Mouse (Mus musculus) brain, embryonic 14.5 days (tissue): Measurements from ENCODE around the gene Itga3.

Source experiments
- CTCF ChIP-seq: fragments of 200-500 bp; IDR thresholded peaks from 2 replicates; pipeline ENCODE4 v1.5.1; 2012; ENCODE audit warnings: inconsistent platforms, mild to moderate bottlenecking, moderate library complexity, borderline replicate concordance; ENCODE audit not compliant: insufficient read depth, insufficient read length; ENCODE audit errors: extremely low read depth
- POLR2A ChIP-seq: fragments of 200-500 bp; IDR thresholded peaks from 2 replicates; pipeline ENCODE4 v1.6.1; 2012; ENCODE audit warnings: mild to moderate bottlenecking, inconsistent platforms, borderline replicate concordance; ENCODE audit not compliant: poor library complexity, insufficient read depth, insufficient read length, severe bottlenecking; ENCODE audit errors: extremely low read depth

- TF ChIP-seq POLR2A, result no peak
- no peak for TF ChIP-seq CTCF
Measured at GRCm38 (mm10) chr11:95012487-95012886, 64.1 kb downstream of the Itga3 start.
